Mouse (Mus musculus) erythroblast, embryonic 14.5 days (primary cell): Measurements from ENCODE around the gene Samd13.

Source experiments
- GATA1 ChIP-seq: IDR thresholded peaks from 2 replicates; pipeline ENCODE4 v1.6.1; 2012; ENCODE audit warnings: low read length, inconsistent platforms, mixed read lengths
- TAL1 ChIP-seq: IDR thresholded peaks from 3 replicates; pipeline ENCODE4 v1.6.1; 2012; ENCODE audit warnings: low read length, inconsistent platforms, mixed read lengths

- TF ChIP-seq GATA1 (no peak), TAL1 (no peak)
These were observed 75.1 kb downstream of the Samd13 start for GRCm38 (mm10) chr3:146610322-146610721.
